8 mouse cellular contexts compared by ENCODE assay signal in the genomic region with DNA sequence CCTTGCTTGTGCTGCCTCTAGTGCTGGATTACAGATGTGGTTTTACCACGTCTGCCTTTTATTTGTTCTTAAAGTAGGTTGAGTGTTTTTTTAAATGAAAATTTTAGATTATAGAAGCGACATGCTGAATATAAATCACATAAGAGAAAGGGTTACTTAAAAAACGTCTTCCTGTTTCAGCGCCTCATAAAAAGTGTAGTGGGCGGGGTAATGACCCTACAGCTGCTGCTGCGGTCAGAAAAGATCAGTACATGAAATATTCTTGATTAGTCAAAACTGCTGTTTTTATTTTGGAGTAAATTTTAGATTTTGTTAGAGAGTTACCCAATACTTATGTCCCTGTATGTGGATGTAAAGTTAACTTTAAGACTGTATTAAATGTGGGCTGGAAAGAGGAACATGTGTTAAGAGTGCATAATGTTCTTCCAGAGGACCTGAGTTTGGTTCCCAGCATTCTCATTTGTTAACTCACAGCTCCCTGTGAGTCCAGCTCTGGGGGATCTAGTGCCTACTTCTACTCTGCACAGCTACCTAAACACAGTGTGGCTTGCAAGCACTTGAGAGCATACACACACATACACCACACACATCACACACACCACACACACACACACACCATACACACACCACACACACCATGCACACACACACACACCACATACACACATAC. TPM values are rescaled to one million over a fixed set of nuclear protein-coding genes. Genes with fewer than 3 reads are reported as not detected.
A peak's percentile ranks its signal among the peaks of the same experiment; 100 is the strongest.
DNase-seq lines count a peak whose midpoint lies in the region; ATAC-seq and TF ChIP-seq lines count a peak whose summit lies in the region.

No protein-coding gene starts in this region.

- peak overlapping the region; percentile 22 for H3K4me2 ChIP-seq in liver, embryonic 12.5 days

- H3K4me3 ChIP-seq in kidney, adult 2 months (ENCODE audit: insufficient read depth, low read depth, low read length): peak overlapping the region; percentile 36; the same call in 1 of the 2 replicates
- H3K4me3 ChIP-seq in bone marrow, adult 2 months (replicated peaks; ENCODE audit: control insufficient read depth, low read depth, low read length): peak overlapping the region; percentile 49
- no peak overlapping the region for H3K4me3 ChIP-seq in liver, embryonic 12.5 days

- peak; percentile 37 for DNase-seq in kidney, adult 2 months
- no peak for DNase-seq in kidney, adult 18-20 months
- DNase-seq in B cell, adult 2 months: peak; percentile 44 to 45
- DNase-seq in frontal cortex, adult 2 months (ENCODE audit: extremely low spot score in 1 of 2, low spot score in 1 of 2): no peak
- DNase-seq in spleen, postnatal 14 days (ENCODE audit: low spot score in 2 of 2): no peak
- DNase-seq in embryo, embryonic 9.5 days (ENCODE audit: extremely low spot score): no peak

- H3K27ac ChIP-seq in kidney, adult 2 months (ENCODE audit: insufficient read depth, low read depth, low read length): 0 out of 2 replicates have a peak overlapping the region, but pooled peaks have one; percentile 49
- H3K27ac ChIP-seq in bone marrow, adult 2 months (ENCODE audit: control insufficient read depth, insufficient read depth, low read depth, low read length, poor library complexity): peak overlapping the region; percentile 35; the same call in 1 of the 2 replicates
- H3K27ac ChIP-seq in liver, embryonic 12.5 days: peak overlapping the region; percentile 17; the same call in 1 of the 2 replicates

- H3K9me3 ChIP-seq in liver, embryonic 12.5 days (replicated peaks): no peaks in the 10 kb centered on the region

- H3K27me3 ChIP-seq in kidney, adult 2 months (replicated peaks; ENCODE audit: control insufficient read depth, insufficient read depth, low read length): no peaks in the 10 kb centered on the region
- H3K27me3 ChIP-seq in liver, embryonic 12.5 days (replicated peaks): no peaks in the 10 kb centered on the region

- TF ChIP-seq CTCF in kidney, adult 2 months (conservative IDR thresholded peaks at IDR 0.05; ENCODE audit: insufficient read depth, insufficient read length, low read depth, low read length): no peak
- no peak for TF ChIP-seq CTCF in bone marrow, adult 2 months (IDR thresholded peaks at IDR 0.05; ENCODE audit: control insufficient read depth, insufficient read depth, low read length)

- 25% methylated on average over 6 of the region's 6 CpGs for WGBS in kidney, adult 2 months
- WGBS in bone marrow, adult 2 months: under 1% methylated on average over 6 of the region's 6 CpGs
- WGBS in liver, embryonic 12.5 days (ENCODE audit: insufficient replicate concordance): 43% methylated on average over 6 of the region's 6 CpGs

- H3K36me3 ChIP-seq in kidney, adult 2 months (ENCODE audit: control insufficient read depth, insufficient read depth, low read length): peaks cover 6% of the 10 kb centered on the region
- H3K36me3 ChIP-seq in liver, embryonic 12.5 days: peaks cover 20% of the 10 kb centered on the region

- H3K9ac ChIP-seq in liver, embryonic 12.5 days: no peak overlapping the region

- no peak for TF ChIP-seq POLR2A in kidney, adult 2 months (IDR thresholded peaks at IDR 0.05; ENCODE audit: low read depth, low read length)
- TF ChIP-seq POLR2A in bone marrow, adult 2 months (IDR thresholded peaks at IDR 0.05; ENCODE audit: borderline replicate concordance, control insufficient read depth, low read depth, low read length): no peak

- peaks cover 17% of the 10 kb centered on the region for H3K4me1 ChIP-seq in kidney, adult 2 months (ENCODE audit: control insufficient read depth, insufficient read depth, low read length)
- peaks cover 12% of the 10 kb centered on the region for H3K4me1 ChIP-seq in bone marrow, adult 2 months (ENCODE audit: control insufficient read depth, insufficient read depth, low read length)
- H3K4me1 ChIP-seq in liver, embryonic 12.5 days: peaks cover 43% of the 10 kb centered on the region

- ATAC-seq in liver, embryonic 12.5 days: no peak

RNA-seq across cellular contexts. Expression of a gene that starts 14.1 kb away (rescaled TPM):
- polyA plus RNA-seq in kidney, adult 2 months (2012; rRNA removed): 6.4 and 10.3 TPM in 2 replicates
- 47.8 and 49.6 TPM in 2 replicates for polyA plus RNA-seq in bone marrow, adult 2 months (2011; ENCODE audit: insufficient read depth, insufficient read length, low replicate concordance, missing spikeins)
- polyA plus RNA-seq in liver, embryonic 12.5 days (2016; fragmentation: Nextera tagmentation; extraction: Ambion mirVana): 24.2 and 24.4 TPM in 2 replicates
- 70.3 and 78.0 TPM in 2 replicates for polyA plus RNA-seq in frontal cortex, adult 2 months (2012; rRNA removed)

RNA-seq across cellular contexts. Expression of a gene that starts 37.9 kb away (rescaled TPM):
- 16.3 and 19.1 TPM in 2 replicates for polyA plus RNA-seq in kidney, adult 2 months (2012; rRNA removed)
- polyA plus RNA-seq in bone marrow, adult 2 months (2011; ENCODE audit: insufficient read depth, insufficient read length, low replicate concordance, missing spikeins): 11.8 and 17.4 TPM in 2 replicates
- polyA plus RNA-seq in liver, embryonic 12.5 days (2016; fragmentation: Nextera tagmentation; extraction: Ambion mirVana): 26.4 and 27.1 TPM in 2 replicates
- 29.4 and 32.7 TPM in 2 replicates for polyA plus RNA-seq in frontal cortex, adult 2 months (2012; rRNA removed)

RNA-seq across cellular contexts. Expression of a gene that starts 38.3 kb away (rescaled TPM):
- polyA plus RNA-seq in kidney, adult 2 months (2012; rRNA removed): 9.4 and 12.6 TPM in 2 replicates
- polyA plus RNA-seq in bone marrow, adult 2 months (2011; ENCODE audit: insufficient read depth, insufficient read length, low replicate concordance, missing spikeins): 25.8 and 32.5 TPM in 2 replicates
- polyA plus RNA-seq in liver, embryonic 12.5 days (2016; fragmentation: Nextera tagmentation; extraction: Ambion mirVana): 64.0 and 65.8 TPM in 2 replicates
- 82.4 and 87.0 TPM in 2 replicates for polyA plus RNA-seq in frontal cortex, adult 2 months (2012; rRNA removed)

Comparison
In these comparisons a context has a peak if more than half of its experiments do, and no peak if none do; other contexts are left out.
1. DNase-seq: peak in kidney, adult 2 months (single experiment) and B cell, adult 2 months (2 of 2); none in kidney, adult 18-20 months (single experiment), frontal cortex, adult 2 months (0 of 2), spleen, postnatal 14 days (0 of 2) and embryo, embryonic 9.5 days (single experiment).
2. Peak in every context shown above with its lines, with median percentiles within 50 percentile points of each other: H3K27ac ChIP-seq.